Mouse (Mus musculus) brain, embryonic 14.5 days (tissue): ENCODE data around the gene Tcf12.

Experiments
- CTCF ChIP-seq: fragments of 200-500 bp; IDR thresholded peaks from 2 replicates; pipeline ENCODE4 v1.5.1; 2012; ENCODE audit warnings: inconsistent platforms, mild to moderate bottlenecking, moderate library complexity, borderline replicate concordance; ENCODE audit not compliant: insufficient read depth, insufficient read length; ENCODE audit errors: extremely low read depth
- POLR2A ChIP-seq: fragments of 200-500 bp; IDR thresholded peaks from 2 replicates; pipeline ENCODE4 v1.6.1; 2012; ENCODE audit warnings: mild to moderate bottlenecking, inconsistent platforms, borderline replicate concordance; ENCODE audit not compliant: poor library complexity, insufficient read depth, insufficient read length, severe bottlenecking; ENCODE audit errors: extremely low read depth

- TF ChIP-seq CTCF (no peak), POLR2A (no peak)
Observed at GRCm38 (mm10) chr9:71974541-71974959, 137.1 kb downstream of the Tcf12 start.
